Mouse (Mus musculus) gonadal fat pad, adult 2 months (tissue): ENCODE results near the gene Shank3. TPM values are rescaled to one million over a fixed set of nuclear protein-coding genes. Genes with fewer than 3 reads are reported as not detected.

ENCODE experiments used
- DNase-seq: peaks from one replicate; pipeline ENCODE4 v3.0.0-alpha.2; 2012; ENCODE audit warnings: low read depth
- polyA plus RNA-seq: library from polyadenylated mRNA; depleted of rRNA; stranded (reverse); fragments of >200 nt; gene quantifications from 2 replicates; pipeline ENCODE4 v1.2.3, GENCODE M21; 2012

Shank3 gene
- polyA plus RNA-seq, 1 experiment: 20.4 TPM

- no peak for DNase-seq
Observed at GRCm38 (mm10) chr15:89524611-89525415, 25.4 kb downstream of the Shank3 start.

- no peak for DNase-seq
Observed at GRCm38 (mm10) chr15:89525464-89525863, 26.0 kb downstream of the Shank3 start.

- no peak for DNase-seq
Observed at GRCm38 (mm10) chr15:89525896-89526295, 26.5 kb downstream of the Shank3 start.

GRCm38 (mm10) chr15:89526776-89527325 is 27.4 kb downstream of the Shank3 start:
- no peak for DNase-seq

- no peak for DNase-seq
Observed at GRCm38 (mm10) chr15:89527466-89527865, 28.0 kb downstream of the Shank3 start.

- DNase-seq: no peak
Observed at GRCm38 (mm10) chr15:89528201-89528850, 28.9 kb downstream of the Shank3 start.

- DNase-seq: no peak
Observed at GRCm38 (mm10) chr15:89528923-89529322, 29.5 kb downstream of the Shank3 start.

GRCm38 (mm10) chr15:89530336-89530735 is 30.9 kb downstream of the Shank3 start:
- no peak for DNase-seq

GRCm38 (mm10) chr15:89531399-89531798 is 32.0 kb downstream of the Shank3 start:
- no peak for DNase-seq

GRCm38 (mm10) chr15:89532026-89532923 is 32.9 kb downstream of the Shank3 start:
- no peak for DNase-seq

- DNase-seq: no peak
Observed at GRCm38 (mm10) chr15:89532924-89533842, 33.8 kb downstream of the Shank3 start.

- no peak for DNase-seq
Observed at GRCm38 (mm10) chr15:89533843-89534207, 34.4 kb downstream of the Shank3 start.

- DNase-seq: no peak
Observed at GRCm38 (mm10) chr15:89544171-89544570, 44.7 kb downstream of the Shank3 start.

- no peak for DNase-seq
Observed at GRCm38 (mm10) chr15:89547321-89547720, 47.9 kb downstream of the Shank3 start.

GRCm38 (mm10) chr15:89547824-89548601 is 48.6 kb downstream of the Shank3 start:
- no peak for DNase-seq

GRCm38 (mm10) chr15:89548837-89549236 is 49.4 kb downstream of the Shank3 start:
- DNase-seq: no peak

GRCm38 (mm10) chr15:89550506-89550905 is 51.1 kb downstream of the Shank3 start:
- DNase-seq: no peak

GRCm38 (mm10) chr15:89551733-89552132 is 52.3 kb downstream of the Shank3 start:
- DNase-seq: no peak

- DNase-seq: no peak
Observed at GRCm38 (mm10) chr15:89555591-89555990, 56.2 kb downstream of the Shank3 start.
